9 mouse cellular contexts compared by ENCODE assay signal in genomic region chr5:121190210-121190835, GRCm38 (mm10). TPM values are rescaled to one million over a fixed set of nuclear protein-coding genes. Genes with fewer than 3 reads are reported as not detected.
DNase-seq lines count a peak whose midpoint lies in the region; ATAC-seq and TF ChIP-seq lines count a peak whose summit lies in the region.
"Had no signal": no experiment of that assay in that cellular context is flagged by ENCODE, and none has a peak within 500 bp of the region (broad histone marks: within the 10 kb centered on the region; RNA-seq: fewer than 3 reads in every experiment).

No protein-coding gene starts in this region.

- ATAC-seq in lung, embryonic 14.5 days (ENCODE audit: insufficient read depth), result no peak
- ATAC-seq in embryonic facial prominence, embryonic 12.5 days (ENCODE audit: insufficient number of reproducible peaks, insufficient read depth, low FRiP score, low TSS enrichment), result no peak
- ATAC-seq in hindbrain, embryonic 16.5 days, result no peak

- peak overlapping the region; percentile 85; the same call in 1 of the 2 replicates for H3K27ac ChIP-seq in lung, embryonic 14.5 days (ENCODE audit: low read depth)
- peak overlapping the region; percentile 78 for H3K27ac ChIP-seq in embryonic facial prominence, embryonic 12.5 days
- peak overlapping the region; percentile 81 for H3K27ac ChIP-seq in hindbrain, embryonic 16.5 days (ENCODE audit: low read depth, low read length)

- H3K4me3 ChIP-seq in lung, embryonic 14.5 days (ENCODE audit: low read depth, low read length), result peak overlapping the region; percentile 94
- H3K4me3 ChIP-seq in embryonic facial prominence, embryonic 12.5 days, result peak overlapping the region; percentile 94
- peak overlapping the region; percentile 95 for H3K4me3 ChIP-seq in hindbrain, embryonic 16.5 days (ENCODE audit: low read length)

- no peaks in the 10 kb centered on the region for H3K9me3 ChIP-seq in lung, embryonic 14.5 days (ENCODE audit: low read depth, low read length)
- no peaks in the 10 kb centered on the region for H3K9me3 ChIP-seq in embryonic facial prominence, embryonic 12.5 days
- no peaks in the 10 kb centered on the region for H3K9me3 ChIP-seq in hindbrain, embryonic 16.5 days (ENCODE audit: control insufficient read depth, low read length)

- 26% methylated on average over 21 of the region's 21 CpGs for WGBS in lung, embryonic 14.5 days
- 30% methylated on average over 21 of the region's 21 CpGs for WGBS in embryonic facial prominence, embryonic 12.5 days
- WGBS in hindbrain, embryonic 16.5 days, result 32% methylated on average over 21 of the region's 21 CpGs

- peak overlapping the region; percentile 92 for H3K9ac ChIP-seq in lung, embryonic 14.5 days
- peak overlapping the region; percentile 95 for H3K9ac ChIP-seq in embryonic facial prominence, embryonic 12.5 days
- peak overlapping the region; percentile 97 for H3K9ac ChIP-seq in hindbrain, embryonic 16.5 days (ENCODE audit: low read depth, low read length)

- H3K36me3 ChIP-seq in lung, embryonic 14.5 days (ENCODE audit: insufficient read depth), result no peaks in the 10 kb centered on the region
- H3K36me3 ChIP-seq in embryonic facial prominence, embryonic 12.5 days, result no peaks in the 10 kb centered on the region
- H3K36me3 ChIP-seq in hindbrain, embryonic 16.5 days (ENCODE audit: control insufficient read depth, insufficient read depth, low read length), result no peaks in the 10 kb centered on the region

- H3K27me3 ChIP-seq in lung, embryonic 14.5 days (ENCODE audit: insufficient read depth, low read length), result no peaks in the 10 kb centered on the region
- no peaks in the 10 kb centered on the region for H3K27me3 ChIP-seq in embryonic facial prominence, embryonic 12.5 days
- no peaks in the 10 kb centered on the region for H3K27me3 ChIP-seq in hindbrain, embryonic 16.5 days (replicated peaks; ENCODE audit: control insufficient read depth, insufficient read depth, low read length)

- peak overlapping the region; percentile 79 for H3K4me2 ChIP-seq in lung, embryonic 14.5 days
- peak overlapping the region; percentile 89 for H3K4me2 ChIP-seq in embryonic facial prominence, embryonic 12.5 days (replicated peaks)
- H3K4me2 ChIP-seq in hindbrain, embryonic 16.5 days (ENCODE audit: low read length), result peak overlapping the region; percentile 85

- H3K4me1 ChIP-seq in lung, embryonic 14.5 days (ENCODE audit: insufficient read depth), result peaks cover 10% of the 10 kb centered on the region; the same call in 1 of the 2 replicates
- H3K4me1 ChIP-seq in embryonic facial prominence, embryonic 12.5 days, result peaks cover 29% of the 10 kb centered on the region
- H3K4me1 ChIP-seq in hindbrain, embryonic 16.5 days (ENCODE audit: control insufficient read depth, insufficient read depth, low read depth, low read length), result peaks cover 41% of the 10 kb centered on the region

- peak; percentile 23 for DNase-seq in lung, embryonic 14.5 days
- no peak for DNase-seq in lung, adult 18-20 months
- peak; percentile 41 for DNase-seq in naive thymus-derived CD4-positive, alpha-beta T cell, adult 2 months (ENCODE audit: low read depth)
- no peak for DNase-seq in frontal cortex, postnatal 10 days (ENCODE audit: low spot score in 2 of 2)
- DNase-seq in left cerebral cortex, adult 9 months (ENCODE audit: low spot score in 2 of 2), result no peak
- DNase-seq in thymus, postnatal 36 days, result no peak
- DNase-seq: cerebellum, postnatal 10 days had no signal

- no peak for TF ChIP-seq CTCF in lung, embryonic 14.5 days (IDR thresholded peaks at IDR 0.05; ENCODE audit: low read depth)

RNA-seq across cellular contexts. Expression of gene Ptpn11, which starts 0.9 kb away (rescaled TPM):
- 25.6 and 26.6 TPM in 2 replicates for polyA plus RNA-seq in lung, embryonic 14.5 days (2014; fragmentation: Nextera tagmentation; extraction: Ambion mirVana)
- 23.4 and 24.0 TPM in 2 replicates for polyA plus RNA-seq in embryonic facial prominence, embryonic 12.5 days (2016; fragmentation: Nextera tagmentation; extraction: Ambion mirVana)
- polyA plus RNA-seq in hindbrain, embryonic 16.5 days (2015; fragmentation: Nextera tagmentation; extraction: Ambion mirVana), result 18.8 and 20.9 TPM in 2 replicates

RNA-seq across cellular contexts. Expression of gene Rpl6, which starts 14.0 kb away (rescaled TPM):
- 673 and 709 TPM in 2 replicates for polyA plus RNA-seq in lung, embryonic 14.5 days (2014; fragmentation: Nextera tagmentation; extraction: Ambion mirVana)
- 597 and 603 TPM in 2 replicates for polyA plus RNA-seq in embryonic facial prominence, embryonic 12.5 days (2016; fragmentation: Nextera tagmentation; extraction: Ambion mirVana)
- polyA plus RNA-seq in hindbrain, embryonic 16.5 days (2015; fragmentation: Nextera tagmentation; extraction: Ambion mirVana), result 318 and 333 TPM in 2 replicates

RNA-seq across cellular contexts. Expression of gene Hectd4, which starts 29.7 kb away (rescaled TPM):
- 6.8 and 7.1 TPM in 2 replicates for polyA plus RNA-seq in lung, embryonic 14.5 days (2014; fragmentation: Nextera tagmentation; extraction: Ambion mirVana)
- polyA plus RNA-seq in embryonic facial prominence, embryonic 12.5 days (2016; fragmentation: Nextera tagmentation; extraction: Ambion mirVana), result 7.8 and 7.9 TPM in 2 replicates
- 16.6 and 17.1 TPM in 2 replicates for polyA plus RNA-seq in hindbrain, embryonic 16.5 days (2015; fragmentation: Nextera tagmentation; extraction: Ambion mirVana)

Comparison
In these comparisons a context has a peak if more than half of its experiments do, and no peak if none do; other contexts are left out.
1. DNase-seq: peak in lung, embryonic 14.5 days (single experiment) and naive thymus-derived CD4-positive, alpha-beta T cell, adult 2 months (single experiment); none in lung, adult 18-20 months (0 of 2), frontal cortex, postnatal 10 days (0 of 2), left cerebral cortex, adult 9 months (0 of 2) and thymus, postnatal 36 days (0 of 2).
2. Peak in every context shown above with its lines, with median percentiles within 50 percentile points of each other: H3K27ac ChIP-seq, H3K4me2 ChIP-seq, H3K4me3 ChIP-seq and H3K9ac ChIP-seq.